Comparison of ENCODE assay signal across 25 mouse cellular contexts in genomic region chr4:65673418-65673933, GRCm38 (mm10).
DNase-seq lines count a peak whose midpoint lies in the region; ATAC-seq and TF ChIP-seq lines count a peak whose summit lies in the region.
"Had no signal": no experiment of that assay in that cellular context is flagged by ENCODE, and none has a peak within 500 bp of the region (broad histone marks: within the 10 kb centered on the region; RNA-seq: fewer than 3 reads in every experiment).

No protein-coding gene starts in this region.

- no peaks in the 10 kb centered on the region for H3K4me1 ChIP-seq in hindbrain, embryonic 16.5 days (ENCODE audit: control insufficient read depth, insufficient read depth, low read depth, low read length)
- H3K4me1 ChIP-seq in hindbrain, embryonic 12.5 days, result no peaks in the 10 kb centered on the region
- peaks cover 24% of the 10 kb centered on the region; the same call in 1 of the 2 replicates for H3K4me1 ChIP-seq in cerebellum, adult 2 months (ENCODE audit: control insufficient read depth, insufficient read depth, low read length)
- H3K4me1 ChIP-seq in midbrain, embryonic 13.5 days (replicated peaks), result peaks cover under 1% of the 10 kb centered on the region
- H3K4me1 ChIP-seq: embryonic facial prominence, embryonic 10.5 days; embryonic facial prominence, embryonic 13.5 days; heart, embryonic 12.5 days had no signal

- no peak overlapping the region for H3K9ac ChIP-seq in hindbrain, embryonic 16.5 days (ENCODE audit: low read depth, low read length)
- no peak overlapping the region for H3K9ac ChIP-seq in hindbrain, embryonic 12.5 days
- no peak overlapping the region for H3K9ac ChIP-seq in midbrain, embryonic 13.5 days (replicated peaks)
- H3K9ac ChIP-seq: embryonic facial prominence, embryonic 13.5 days; forebrain, embryonic 12.5 days; forebrain, embryonic 15.5 days; heart, embryonic 12.5 days; heart, embryonic 15.5 days had no signal

- no peak for TF ChIP-seq POLR2A in cerebellum, adult 2 months (IDR thresholded peaks at IDR 0.05; ENCODE audit: borderline replicate concordance, insufficient read depth, low read length)

- H3K9me3 ChIP-seq in hindbrain, embryonic 16.5 days (ENCODE audit: control insufficient read depth, low read length), result no peaks in the 10 kb centered on the region
- no peaks in the 10 kb centered on the region for H3K9me3 ChIP-seq in hindbrain, embryonic 12.5 days (replicated peaks)
- H3K9me3 ChIP-seq in midbrain, embryonic 13.5 days, result no peaks in the 10 kb centered on the region
- H3K9me3 ChIP-seq: embryonic facial prominence, embryonic 10.5 days; embryonic facial prominence, embryonic 13.5 days; forebrain, embryonic 12.5 days; forebrain, embryonic 15.5 days; heart, embryonic 12.5 days; heart, embryonic 15.5 days had no signal

- peak; percentile 2; the same call in 1 of the 2 replicates for ATAC-seq in cerebellum, adult (ENCODE audit: insufficient number of reproducible peaks, low FRiP score, low TSS enrichment)
- ATAC-seq in hindbrain, embryonic 16.5 days, result peak; percentile 24; the same call in 1 of the 2 replicates
- ATAC-seq in hindbrain, embryonic 12.5 days (ENCODE audit: low FRiP score), result no peak
- ATAC-seq in midbrain, embryonic 13.5 days, result no peak
- ATAC-seq: activated CD4-positive, CD25-positive, alpha-beta regulatory T cell, adult 4 months; forebrain, embryonic 15.5 days; intestine, postnatal 0 days had no signal

- no peaks in the 10 kb centered on the region for H3K27me3 ChIP-seq in hindbrain, embryonic 16.5 days (replicated peaks; ENCODE audit: control insufficient read depth, insufficient read depth, low read length)
- no peaks in the 10 kb centered on the region for H3K27me3 ChIP-seq in hindbrain, embryonic 12.5 days
- no peaks in the 10 kb centered on the region for H3K27me3 ChIP-seq in cerebellum, adult 2 months (ENCODE audit: control insufficient read depth, insufficient read depth, low read length)
- no peaks in the 10 kb centered on the region for H3K27me3 ChIP-seq in midbrain, embryonic 13.5 days
- H3K27me3 ChIP-seq: embryonic facial prominence, embryonic 13.5 days; forebrain, embryonic 12.5 days; heart, embryonic 12.5 days; heart, embryonic 15.5 days had no signal

- no peak overlapping the region for H3K4me3 ChIP-seq in hindbrain, embryonic 16.5 days (ENCODE audit: low read length)
- H3K4me3 ChIP-seq in hindbrain, embryonic 12.5 days, result no peak overlapping the region
- H3K4me3 ChIP-seq in cerebellum, adult 2 months (replicated peaks; ENCODE audit: insufficient read depth, low read depth, low read length), result no peak overlapping the region
- no peak overlapping the region for H3K4me3 ChIP-seq in midbrain, embryonic 13.5 days (replicated peaks)
- H3K4me3 ChIP-seq: embryonic facial prominence, embryonic 10.5 days; embryonic facial prominence, embryonic 13.5 days; erythroblast, embryonic 14.5 days; forebrain, embryonic 12.5 days; forebrain, embryonic 15.5 days; heart, embryonic 12.5 days; heart, embryonic 15.5 days had no signal

- 60% methylated on average over 4 of the region's 4 CpGs for WGBS in hindbrain, embryonic 16.5 days
- WGBS in hindbrain, embryonic 12.5 days, result 80% methylated on average over 4 of the region's 4 CpGs
- WGBS in cerebellum, adult 2 months, result 22% methylated on average over 4 of the region's 4 CpGs
- WGBS in midbrain, embryonic 13.5 days, result 85% methylated on average over 4 of the region's 4 CpGs

- no peak overlapping the region for H3K27ac ChIP-seq in hindbrain, embryonic 16.5 days (ENCODE audit: low read depth, low read length)
- H3K27ac ChIP-seq in hindbrain, embryonic 12.5 days, result no peak overlapping the region
- H3K27ac ChIP-seq in cerebellum, adult 2 months (ENCODE audit: insufficient read depth, low read length), result peak overlapping the region; percentile 79; the same call in 1 of the 2 replicates
- H3K27ac ChIP-seq in midbrain, embryonic 13.5 days, result no peak overlapping the region
- H3K27ac ChIP-seq: embryonic facial prominence, embryonic 10.5 days; embryonic facial prominence, embryonic 13.5 days; forebrain, embryonic 12.5 days; forebrain, embryonic 15.5 days had no signal

- no peaks in the 10 kb centered on the region for H3K36me3 ChIP-seq in hindbrain, embryonic 16.5 days (ENCODE audit: control insufficient read depth, insufficient read depth, low read length)
- H3K36me3 ChIP-seq in hindbrain, embryonic 12.5 days, result no peaks in the 10 kb centered on the region
- H3K36me3 ChIP-seq in midbrain, embryonic 13.5 days, result no peaks in the 10 kb centered on the region
- H3K36me3 ChIP-seq: embryonic facial prominence, embryonic 10.5 days; embryonic facial prominence, embryonic 13.5 days; forebrain, embryonic 12.5 days; forebrain, embryonic 15.5 days; heart, embryonic 12.5 days; heart, embryonic 15.5 days had no signal

- DNase-seq in cerebellum, postnatal 4 days (ENCODE audit: low spot score in 2 of 2), result no peak
- peak; percentile 33 to 67 for DNase-seq in cerebellum, adult 2 months
- DNase-seq in cerebellum, postnatal 10 days, result peak; percentile 32 to 45
- no peak for DNase-seq in frontal cortex, adult 2 months (ENCODE audit: extremely low spot score in 1 of 2, low spot score in 1 of 2)
- DNase-seq: adrenal gland, postnatal 10 days; adrenal gland, postnatal 36 days; embryo, embryonic 11 days; gastrocnemius, postnatal 10 days; gastrocnemius, postnatal 36 days; heart, postnatal 10 days; heart, postnatal 4 days; kidney, adult 2 months had no signal

- no peak overlapping the region for H3K4me2 ChIP-seq in hindbrain, embryonic 16.5 days (ENCODE audit: low read length)
- H3K4me2 ChIP-seq in hindbrain, embryonic 12.5 days (replicated peaks), result no peak overlapping the region
- no peak overlapping the region for H3K4me2 ChIP-seq in midbrain, embryonic 13.5 days (replicated peaks)
- H3K4me2 ChIP-seq: embryonic facial prominence, embryonic 13.5 days; forebrain, embryonic 12.5 days; forebrain, embryonic 15.5 days; heart, embryonic 12.5 days; heart, embryonic 15.5 days had no signal

- TF ChIP-seq CTCF in cerebellum, adult 2 months (IDR thresholded peaks at IDR 0.05; ENCODE audit: borderline replicate concordance, insufficient read depth, low read depth, low read length), result no peak

Comparison
In these comparisons a context has a peak if more than half of its experiments do, and no peak if none do; other contexts are left out.
1. ATAC-seq: peak in cerebellum, adult (single experiment) and hindbrain, embryonic 16.5 days (single experiment); none in hindbrain, embryonic 12.5 days (single experiment) and midbrain, embryonic 13.5 days (single experiment).
2. DNase-seq: peak in cerebellum, adult 2 months (2 of 2) and cerebellum, postnatal 10 days (2 of 2); none in cerebellum, postnatal 4 days (0 of 2) and frontal cortex, adult 2 months (0 of 2).